Mouse (Mus musculus) 416B (cell line): ENCODE measurements around the gene Actrt2.

Experiments
- DNase-seq: peaks from one replicate; pipeline ENCODE4 v3.0.0; 2011; ENCODE audit warnings: low read depth

The Actrt2 gene

GRCm38 (mm10) chr4:154638320-154638886 lies 29.3 kb downstream of the Actrt2 start:
- DNase-seq: no peak

GRCm38 (mm10) chr4:154637468-154638319 lies 30.0 kb downstream of the Actrt2 start:
- DNase-seq: no peak

GRCm38 (mm10) chr4:154636721-154637311 lies 30.9 kb downstream of the Actrt2 start, which contains the start of gene Prdm16:
Gene Prdm16, minus strand, starts transcription at chr4:154636873.
- DNase-seq: no peak

GRCm38 (mm10) chr4:154636053-154636433 lies 31.6 kb downstream of the Actrt2 start:
- no peak for DNase-seq

- no peak for DNase-seq
Measured at GRCm38 (mm10) chr4:154635241-154636052, 32.2 kb downstream of the Actrt2 start.

GRCm38 (mm10) chr4:154634470-154635240 lies 33.0 kb downstream of the Actrt2 start:
- DNase-seq: no peak

- DNase-seq: no peak
Measured at GRCm38 (mm10) chr4:154634001-154634400, 33.7 kb downstream of the Actrt2 start.

- no peak for DNase-seq
Measured at GRCm38 (mm10) chr4:154632800-154633764, 34.6 kb downstream of the Actrt2 start.

- no peak for DNase-seq
Measured at GRCm38 (mm10) chr4:154630763-154631162, 36.9 kb downstream of the Actrt2 start.

- DNase-seq: no peak
Measured at GRCm38 (mm10) chr4:154627419-154628142, 40.1 kb downstream of the Actrt2 start.

GRCm38 (mm10) chr4:154626282-154626681 lies 41.4 kb downstream of the Actrt2 start:
- DNase-seq: no peak

- no peak for DNase-seq
Measured at GRCm38 (mm10) chr4:154625710-154626109, 42.0 kb downstream of the Actrt2 start.

- no peak for DNase-seq
Measured at GRCm38 (mm10) chr4:154623241-154623640, 44.4 kb downstream of the Actrt2 start.

- DNase-seq: no peak
Measured at GRCm38 (mm10) chr4:154622521-154622920, 45.1 kb downstream of the Actrt2 start.
